Mouse (Mus musculus) embryonic facial prominence, embryonic 14.5 days (tissue): ENCODE results near the gene Tpsg1. TPM values are rescaled to one million over a fixed set of nuclear protein-coding genes. Genes with fewer than 3 reads are reported as not detected.
A peak's percentile ranks its signal among the peaks of the same experiment; 100 is the strongest.

Experiments
- ATAC-seq: fragments of 200-750 bp; cut with Nextera tagmentation; 2 replicates; pipeline ENCODE4 v1.8.0; 2017; ENCODE audit warnings: low read depth, moderate number of reproducible peaks, moderate TSS enrichment
- DNase-seq: peaks from one replicate; pipeline ENCODE4 v3.0.0-alpha.2; 2015; ENCODE audit warnings: low spot score
- H3K27ac ChIP-seq: fragments of 300-500 bp; sonication (generic); replicated peaks from 2 replicates; pipeline ENCODE4 v1.5.1; 2014; ENCODE audit warnings: low read depth, mild to moderate bottlenecking, low read length, moderate library complexity
- H3K27me3 ChIP-seq: fragments of 300-500 bp; sonication (generic); replicated peaks from 2 replicates; pipeline ENCODE4 v1.6.1; 2014; ENCODE audit warnings: low read length; ENCODE audit not compliant: control insufficient read depth, insufficient read depth
- H3K36me3 ChIP-seq: fragments of 300-500 bp; sonication (generic); 2 replicates; pipeline ENCODE4 v1.6.1; 2014; ENCODE audit warnings: low read length, mixed read lengths; ENCODE audit not compliant: control insufficient read depth, insufficient read depth
- H3K4me1 ChIP-seq: fragments of 300-500 bp; sonication (generic); 2 replicates; pipeline ENCODE4 v1.6.1; 2014; ENCODE audit warnings: antibody characterized with exemption, low read length; ENCODE audit not compliant: control insufficient read depth, insufficient read depth
- H3K4me2 ChIP-seq: fragments of 300-500 bp; sonication (generic); 2 replicates; pipeline ENCODE4 v1.6.1; 2014; ENCODE audit warnings: low read depth, mild to moderate bottlenecking, low read length, moderate library complexity, mixed read lengths
- H3K4me3 ChIP-seq: fragments of 300-500 bp; sonication (generic); 2 replicates; pipeline ENCODE4 v1.5.1; 2014; ENCODE audit warnings: low read depth, mild to moderate bottlenecking, low read length
- H3K9ac ChIP-seq: fragments of 300-500 bp; sonication (generic); 2 replicates; pipeline ENCODE4 v1.6.1; 2014; ENCODE audit warnings: low read depth, mild to moderate bottlenecking, low read length, moderate library complexity, mixed read lengths
- H3K9me3 ChIP-seq: fragments of 300-500 bp; sonication (generic); 2 replicates; pipeline ENCODE4 v1.6.1; 2016; ENCODE audit warnings: low read length; ENCODE audit not compliant: control insufficient read depth
- WGBS: fragments of 180-500 bp; shearing (Covaris S2); extraction: QIAGEN DNeasy Blood & Tissue Kit; methylation state at CpG from one replicate; pipeline ENCODE4 v1.1.7; 2014; 5-methylcytosine and 5-hydroxymethylcytosine counted together
- polyA plus RNA-seq: library from polyadenylated mRNA; unstranded; fragments of >200 nt; fragmentation: Nextera tagmentation; extraction: Ambion mirVana; gene quantifications from 2 replicates; pipeline ENCODE4 v1.2.1, GENCODE M21; 2014

The Tpsg1 gene
- polyA plus RNA-seq, 1 experiment from 2014 or later: 9.5 TPM

DNA sequence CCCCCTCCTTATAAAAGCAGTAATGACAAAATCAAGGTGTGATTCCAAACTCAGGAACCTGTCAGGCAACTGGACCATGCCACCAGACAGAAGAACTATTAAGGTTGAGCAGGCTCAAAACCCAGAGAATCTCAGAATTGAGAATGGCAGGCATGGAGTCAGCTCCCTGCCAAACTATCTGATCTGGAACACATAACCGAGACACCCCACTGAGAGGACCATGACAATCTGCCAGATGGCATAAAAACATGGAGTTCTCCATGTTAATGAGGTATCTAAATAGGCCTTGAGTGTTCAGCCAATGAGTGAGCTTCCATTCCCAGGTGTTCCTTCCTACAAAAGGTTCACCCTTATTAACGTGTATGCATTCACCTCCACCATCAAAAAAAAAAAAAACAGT, 7.8 kb upstream of the Tpsg1 start:
- DNase-seq (no peak), ATAC-seq (no peak)
- Histone ChIP-seq H3K4me2 (no peak overlapping the region), H3K9ac (no peak overlapping the region), H3K27ac (no peak overlapping the region), H3K9me3 (no peaks in the 10 kb centered on the region), H3K27me3 (no peaks in the 10 kb centered on the region), H3K4me1 (no peaks in the 10 kb centered on the region), H3K36me3 (no peaks in the 10 kb centered on the region), H3K4me3 (no peak overlapping the region)
- 71% methylated on average over 2 of the region's 2 CpGs for whole genome bisulfite sequencing

DNA sequence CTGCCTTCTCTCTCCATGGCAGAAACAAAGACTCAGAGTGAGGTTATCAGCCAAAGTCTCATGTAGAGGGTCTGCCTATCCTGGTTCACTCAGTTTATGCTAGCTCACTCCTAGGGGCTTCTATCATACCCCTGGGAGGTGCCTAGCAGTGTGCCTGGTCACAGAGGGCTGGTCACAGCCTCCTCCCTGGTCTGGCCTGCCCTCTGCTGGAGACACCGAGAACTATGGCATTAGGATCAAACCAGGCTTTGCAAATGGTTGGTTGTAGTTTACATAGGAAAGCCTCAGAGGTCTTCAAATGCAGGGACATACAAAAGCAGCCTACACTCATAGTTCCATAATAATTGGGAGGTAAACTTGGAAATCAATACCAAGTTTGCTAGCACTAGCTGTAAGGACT, 5.3 kb upstream of the Tpsg1 start:
- Histone ChIP-seq H3K4me1 (no peaks in the 10 kb centered on the region), H3K36me3 (no peaks in the 10 kb centered on the region), H3K27me3 (no peaks in the 10 kb centered on the region), H3K4me3 (no peak overlapping the region), H3K9me3 (no peaks in the 10 kb centered on the region), H3K9ac (no peak overlapping the region), H3K27ac (no peak overlapping the region), H3K4me2 (no peak overlapping the region)
- peak; percentile 7 for DNase-seq
- ATAC-seq: no peak
- 5% methylated on average over 1 of the region's 1 CpGs for WGBS

DNA sequence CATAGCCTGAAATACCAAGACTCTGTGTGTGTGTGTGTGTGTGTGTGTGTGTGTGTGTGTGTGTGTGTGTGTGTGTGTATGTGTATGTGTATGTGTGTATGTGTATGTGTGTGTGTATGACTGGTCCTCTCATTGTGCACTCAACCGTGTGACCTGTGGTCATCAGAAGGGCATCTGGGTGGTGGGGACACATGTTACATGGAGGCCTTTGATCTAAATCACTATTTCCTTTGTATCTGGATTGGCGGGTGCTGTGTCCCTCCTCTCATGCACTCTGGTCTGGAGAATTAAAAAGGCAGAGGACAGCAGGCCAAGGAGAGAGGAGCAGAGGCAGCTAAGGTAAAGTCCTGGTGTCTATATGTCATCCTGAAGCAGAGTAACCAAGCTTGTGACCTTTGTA, 3.1 kb upstream of the Tpsg1 start, which contains the start of gene Tpsb2:
Tpsb2 (plus strand) TSS at position 301 of the 400 bp plus-strand sequence.
- Histone ChIP-seq H3K9ac (no peak within 1 kb of the TSS), H3K4me2 (no peak within 1 kb of the TSS), H3K4me3 (no peak within 1 kb of the TSS), H3K9me3 (no peaks in the 10 kb centered on the region), H3K4me1 (no peaks in the 10 kb centered on the region), H3K27ac (no peak within 1 kb of the TSS), H3K27me3 (no peaks in the 10 kb centered on the region), H3K36me3 (no peaks in the 10 kb centered on the region)
- ATAC-seq (no peak), DNase-seq (no peak)
- WGBS: 63% methylated on average over 2 of the region's 2 CpGs

DNA sequence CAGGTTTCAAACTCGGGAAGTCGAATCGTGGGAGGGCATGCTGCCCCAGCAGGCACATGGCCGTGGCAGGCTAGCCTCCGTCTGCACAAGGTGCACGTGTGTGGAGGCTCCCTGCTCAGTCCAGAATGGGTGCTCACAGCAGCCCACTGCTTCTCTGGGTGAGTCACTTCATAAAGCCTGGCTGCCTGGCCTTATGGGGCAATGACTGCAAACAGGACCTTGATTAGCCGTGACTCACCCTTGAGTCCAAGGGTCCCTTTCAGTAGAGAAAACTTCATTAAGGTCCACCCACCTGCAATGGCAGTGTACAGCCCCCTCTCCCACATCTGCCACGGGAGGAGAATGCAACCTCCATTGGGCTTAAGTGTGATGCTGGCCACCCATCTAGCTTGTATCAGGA, 3.4 kb downstream of the Tpsg1 start:
- Histone ChIP-seq H3K27me3 (no peaks in the 10 kb centered on the region), H3K4me2 (no peak overlapping the region), H3K9ac (no peak overlapping the region), H3K9me3 (no peaks in the 10 kb centered on the region), H3K4me3 (no peak overlapping the region), H3K36me3 (peaks cover 11% of the 10 kb centered on the region; the same call in 1 of the 2 replicates), H3K27ac (no peak overlapping the region), H3K4me1 (no peaks in the 10 kb centered on the region)
- ATAC-seq: no peak
- DNase-seq: no peak
- WGBS: 83% methylated on average over 8 of the region's 8 CpGs

DNA sequence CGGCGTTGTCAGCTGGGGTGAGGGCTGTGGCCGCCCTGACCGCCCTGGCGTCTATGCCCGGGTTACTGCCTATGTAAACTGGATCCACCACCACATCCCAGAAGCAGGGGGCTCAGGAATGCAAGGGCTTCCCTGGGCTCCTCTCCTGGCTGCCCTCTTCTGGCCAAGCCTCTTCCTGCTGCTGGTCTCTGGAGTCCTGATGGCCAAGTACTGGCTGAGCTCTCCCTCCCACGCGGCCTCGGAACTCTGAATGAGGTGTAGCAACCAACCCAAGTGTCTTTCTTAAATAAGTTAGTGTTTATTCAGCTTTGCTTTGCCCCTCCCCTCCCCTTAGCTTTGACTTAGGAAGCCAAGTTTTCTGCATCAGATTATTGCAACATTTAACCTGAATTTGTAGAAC, 4.9 kb downstream of the Tpsg1 start:
- peak; percentile 30 for DNase-seq
- 0 out of 2 replicates have a peak, but pooled peaks have one; percentile 38 for ATAC-seq
- no peak overlapping the region for H3K27ac ChIP-seq
- H3K4me1 ChIP-seq: no peaks in the 10 kb centered on the region
- no peak overlapping the region for H3K4me3 ChIP-seq
- peaks cover 14% of the 10 kb centered on the region; the same call in 1 of the 2 replicates for H3K36me3 ChIP-seq
- H3K27me3 ChIP-seq: no peaks in the 10 kb centered on the region
- H3K9me3 ChIP-seq: no peaks in the 10 kb centered on the region
- H3K9ac ChIP-seq: no peak overlapping the region
- WGBS: 48% methylated on average over 4 of the region's 9 CpGs
- no peak overlapping the region for H3K4me2 ChIP-seq

DNA sequence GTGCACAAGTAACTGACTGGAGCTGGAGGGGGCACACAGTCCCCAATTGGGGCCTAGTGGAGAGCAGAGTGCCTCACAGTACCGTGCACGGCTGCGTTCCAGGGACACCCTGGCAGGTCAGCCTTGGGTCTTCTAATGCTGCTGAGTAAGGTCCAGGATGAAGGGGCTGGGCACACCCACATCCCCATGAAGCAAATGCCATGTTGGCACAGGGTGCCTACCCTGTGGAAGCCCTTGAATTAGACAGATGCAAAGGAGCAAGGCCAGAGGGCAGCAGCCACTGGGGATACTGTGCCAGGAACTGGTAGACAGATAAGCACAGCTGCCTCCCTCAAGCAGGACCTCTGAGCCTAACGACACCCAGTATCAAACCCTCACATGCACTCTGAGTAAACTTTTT, 25.5 kb downstream of the Tpsg1 start:
- no peak overlapping the region for H3K9ac ChIP-seq
- ATAC-seq: no peak
- peaks cover 27% of the 10 kb centered on the region for H3K36me3 ChIP-seq
- H3K27ac ChIP-seq: no peak overlapping the region
- WGBS: 83% methylated on average over 4 of the region's 4 CpGs
- no peak overlapping the region for H3K4me3 ChIP-seq
- no peaks in the 10 kb centered on the region for H3K4me1 ChIP-seq
- no peaks in the 10 kb centered on the region for H3K9me3 ChIP-seq
- H3K4me2 ChIP-seq: no peak overlapping the region
- DNase-seq: no peak
- no peaks in the 10 kb centered on the region for H3K27me3 ChIP-seq

DNA sequence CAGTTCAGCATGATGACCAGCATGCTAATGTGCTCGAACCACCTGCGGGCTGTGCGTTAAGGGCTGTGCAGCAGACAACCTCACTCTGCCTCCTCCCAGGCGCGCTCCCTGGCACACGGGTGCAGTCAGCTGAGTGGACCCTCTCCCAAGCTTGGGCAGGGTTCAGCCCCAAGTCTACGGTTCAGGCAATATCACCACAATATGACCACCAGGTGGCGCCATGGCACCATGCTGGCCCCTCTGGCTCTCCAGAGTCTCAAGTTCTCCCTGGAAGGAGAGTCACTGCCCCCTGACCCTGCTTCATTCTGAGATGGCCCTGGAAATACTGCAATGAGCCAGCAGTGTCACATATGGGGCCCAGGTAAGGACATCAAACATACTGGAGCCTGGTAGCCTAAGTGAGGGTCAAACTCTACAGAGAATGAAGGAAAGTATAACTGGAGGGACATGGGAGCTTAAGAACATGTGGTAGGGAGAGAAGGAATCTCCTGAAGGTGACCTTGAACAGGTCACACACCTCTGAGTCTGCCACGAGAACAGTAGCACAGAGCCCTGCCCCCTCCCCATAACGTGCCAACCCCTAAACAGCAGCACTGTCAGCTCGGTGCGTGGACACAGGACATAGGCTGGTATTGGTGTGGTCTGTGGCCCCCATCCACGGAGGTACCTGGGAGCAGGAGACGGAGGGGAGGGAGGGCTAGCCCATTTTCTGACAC, 28.9 kb downstream of the Tpsg1 start:
- H3K4me3 ChIP-seq: no peak overlapping the region
- H3K36me3 ChIP-seq: peaks cover 18% of the 10 kb centered on the region
- no peak overlapping the region for H3K4me2 ChIP-seq
- DNase-seq (peak; percentile 73), ATAC-seq (peak; percentile 41; the same call in 1 of the 2 replicates)
- H3K9ac ChIP-seq: no peak overlapping the region
- H3K9me3 ChIP-seq: no peaks in the 10 kb centered on the region
- H3K27me3 ChIP-seq: no peaks in the 10 kb centered on the region
- WGBS: 31% methylated on average over 14 of the region's 14 CpGs
- H3K27ac ChIP-seq: no peak overlapping the region
- no peaks in the 10 kb centered on the region for H3K4me1 ChIP-seq

DNA sequence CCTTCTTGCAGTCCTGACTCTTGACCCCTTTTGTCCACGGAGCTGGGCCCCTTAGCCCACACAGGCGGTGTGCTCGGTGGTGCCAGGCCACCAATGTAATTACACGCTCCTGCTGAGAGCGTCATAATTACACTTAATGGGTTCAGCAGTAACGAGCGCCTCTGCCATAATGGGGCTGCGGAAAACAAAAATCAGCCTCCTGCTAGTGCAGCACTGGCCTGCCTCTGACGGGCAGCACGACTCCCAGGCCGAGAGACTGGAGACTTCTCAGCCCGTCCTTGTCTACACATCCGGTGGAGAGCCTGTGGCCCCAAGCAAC, 29.4 kb downstream of the Tpsg1 start:
- WGBS: 28% methylated on average over 13 of the region's 13 CpGs
- Histone ChIP-seq H3K27ac (no peak overlapping the region), H3K4me2 (no peak overlapping the region), H3K4me3 (no peak overlapping the region), H3K27me3 (no peaks in the 10 kb centered on the region), H3K9ac (no peak overlapping the region), H3K9me3 (no peaks in the 10 kb centered on the region), H3K4me1 (no peaks in the 10 kb centered on the region), H3K36me3 (peaks cover 14% of the 10 kb centered on the region)
- ATAC-seq (peak; percentile 1; the same call in 1 of the 2 replicates), DNase-seq (no peak)

DNA sequence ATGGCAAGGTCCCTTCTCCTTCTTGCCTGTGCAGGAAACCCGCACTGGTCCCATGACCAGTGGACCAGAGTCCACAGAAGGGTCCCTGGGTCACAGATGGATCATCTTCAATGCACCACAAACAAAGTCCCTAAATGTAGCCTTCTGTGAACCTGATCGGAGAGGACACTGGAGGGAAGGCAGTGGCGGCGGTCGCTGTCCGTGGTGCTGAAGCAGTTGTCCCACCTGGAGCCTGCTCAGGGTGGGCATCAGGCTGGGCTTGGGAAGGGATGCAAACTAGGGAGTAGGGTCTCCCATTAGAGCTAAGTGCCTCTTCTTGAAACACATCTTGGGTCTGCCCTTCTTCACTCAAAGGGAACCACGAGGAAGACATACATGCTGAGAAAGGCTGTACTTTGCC, 31.4 kb downstream of the Tpsg1 start:
- no peaks in the 10 kb centered on the region for H3K9me3 ChIP-seq
- H3K36me3 ChIP-seq: peaks cover 10% of the 10 kb centered on the region
- H3K4me1 ChIP-seq: peaks cover 5% of the 10 kb centered on the region
- no peak overlapping the region for H3K27ac ChIP-seq
- H3K9ac ChIP-seq: no peak overlapping the region
- 7% methylated on average over 7 of the region's 7 CpGs for WGBS
- ATAC-seq (no peak), DNase-seq (peak; percentile 34)
- no peak overlapping the region for H3K4me3 ChIP-seq
- H3K27me3 ChIP-seq: no peaks in the 10 kb centered on the region
- no peak overlapping the region for H3K4me2 ChIP-seq
